Mouse (Mus musculus) midbrain, embryonic 13.5 days (tissue): ENCODE data around the gene Grb10. TPM values are rescaled to one million over a fixed set of nuclear protein-coding genes. Genes with fewer than 3 reads are reported as not detected.

Source experiments
- ATAC-seq: fragments of 200-750 bp; cut with Nextera tagmentation; 2 replicates; pipeline ENCODE4 v1.8.0; 2017; ENCODE audit warnings: mild to moderate bottlenecking, moderate TSS enrichment, moderate library complexity
- H3K27ac ChIP-seq: fragments of 300-500 bp; sonication (generic); 2 replicates; pipeline ENCODE4 v1.5.1; 2015; ENCODE audit warnings: inconsistent platforms, mild to moderate bottlenecking, moderate library complexity
- H3K27me3 ChIP-seq: fragments of 300-500 bp; sonication (generic); 2 replicates; pipeline ENCODE4 v1.6.1; 2015; ENCODE audit warnings: mild to moderate bottlenecking, inconsistent platforms
- H3K36me3 ChIP-seq: fragments of 300-500 bp; sonication (generic); 2 replicates; pipeline ENCODE4 v1.6.1; 2015; ENCODE audit warnings: mild to moderate bottlenecking, inconsistent platforms
- H3K4me1 ChIP-seq: fragments of 300-500 bp; sonication (generic); replicated peaks from 2 replicates; pipeline ENCODE4 v1.6.1; 2015; ENCODE audit warnings: inconsistent platforms
- H3K4me2 ChIP-seq: fragments of 300-500 bp; sonication (generic); replicated peaks from 2 replicates; pipeline ENCODE4 v1.6.1; 2015; ENCODE audit warnings: moderate library complexity, mild to moderate bottlenecking, inconsistent platforms
- H3K4me3 ChIP-seq: fragments of 300-500 bp; sonication (generic); replicated peaks from 2 replicates; pipeline ENCODE4 v1.5.1; 2015; ENCODE audit warnings: mild to moderate bottlenecking, inconsistent platforms
- H3K9ac ChIP-seq: fragments of 300-500 bp; sonication (generic); replicated peaks from 2 replicates; pipeline ENCODE4 v1.6.1; 2015; ENCODE audit warnings: mild to moderate bottlenecking, inconsistent platforms
- H3K9me3 ChIP-seq: fragments of 300-500 bp; sonication (generic); 2 replicates; pipeline ENCODE4 v1.6.1; 2016; ENCODE audit warnings: mild to moderate bottlenecking, inconsistent platforms
- WGBS: fragments of 180-500 bp; shearing (Covaris S2); methylation state at CpG from one replicate; pipeline ENCODE4 v1.1.7; 2015; 5-methylcytosine and 5-hydroxymethylcytosine counted together
- polyA plus RNA-seq: library from polyadenylated mRNA; unstranded; fragments of >200 nt; fragmentation: Nextera tagmentation; extraction: Ambion mirVana; gene quantifications from 2 replicates; pipeline ENCODE4 v1.2.1, GENCODE M21; 2015

Grb10 gene
- polyA plus RNA-seq, 1 experiment from 2014 or later, result 149 TPM

GRCm38 (mm10) chr11:11954115-11954438 lies 84.4 kb downstream of the Grb10 start:
- Histone ChIP-seq H3K4me2 (no peak overlapping the region), H3K9me3 (no peaks in the 10 kb centered on the region), H3K36me3 (peaks cover 6% of the 10 kb centered on the region; the same call in 1 of the 2 replicates), H3K9ac (no peak overlapping the region), H3K27me3 (no peaks in the 10 kb centered on the region), H3K4me1 (peaks cover 5% of the 10 kb centered on the region), H3K27ac (no peak overlapping the region), H3K4me3 (no peak overlapping the region)
- 92% methylated on average over 4 of the region's 4 CpGs for WGBS
- no peak for ATAC-seq

- Histone ChIP-seq H3K4me1 (peaks cover 11% of the 10 kb centered on the region), H3K36me3 (peaks cover 6% of the 10 kb centered on the region; the same call in 1 of the 2 replicates), H3K4me2 (no peak overlapping the region), H3K9me3 (no peaks in the 10 kb centered on the region), H3K27me3 (no peaks in the 10 kb centered on the region), H3K27ac (no peak overlapping the region), H3K9ac (no peak overlapping the region), H3K4me3 (no peak overlapping the region)
- WGBS, result 92% methylated on average over 11 of the region's 11 CpGs
- ATAC-seq, result no peak
Observed at GRCm38 (mm10) chr11:11953364-11954114, 84.9 kb downstream of the Grb10 start.

- Histone ChIP-seq H3K4me1 (peaks cover 14% of the 10 kb centered on the region), H3K9ac (no peak overlapping the region), H3K4me2 (no peak overlapping the region), H3K9me3 (no peaks in the 10 kb centered on the region), H3K36me3 (peaks cover 6% of the 10 kb centered on the region; the same call in 1 of the 2 replicates), H3K4me3 (no peak overlapping the region), H3K27ac (no peak overlapping the region), H3K27me3 (no peaks in the 10 kb centered on the region)
- WGBS, result 81% methylated on average over 1 of the region's 1 CpGs
- no peak for ATAC-seq
Observed at GRCm38 (mm10) chr11:11952569-11952968, 85.9 kb downstream of the Grb10 start.

GRCm38 (mm10) chr11:11948988-11949365 lies 89.5 kb downstream of the Grb10 start:
- no peak overlapping the region for H3K9ac ChIP-seq
- H3K4me1 ChIP-seq, result peaks cover 11% of the 10 kb centered on the region
- no peak overlapping the region for H3K4me2 ChIP-seq
- 66% methylated on average over 4 of the region's 4 CpGs for WGBS
- no peak; the same call in 1 of the 2 replicates for ATAC-seq
- no peaks in the 10 kb centered on the region for H3K9me3 ChIP-seq
- peaks cover 19% of the 10 kb centered on the region for H3K36me3 ChIP-seq
- no peak overlapping the region for H3K27ac ChIP-seq
- no peak overlapping the region for H3K4me3 ChIP-seq
- H3K27me3 ChIP-seq, result no peaks in the 10 kb centered on the region

- Histone ChIP-seq H3K9me3 (no peaks in the 10 kb centered on the region), H3K4me1 (peaks cover 11% of the 10 kb centered on the region), H3K4me3 (no peak overlapping the region), H3K9ac (no peak overlapping the region), H3K36me3 (peaks cover 24% of the 10 kb centered on the region), H3K27me3 (no peaks in the 10 kb centered on the region), H3K27ac (no peak overlapping the region), H3K4me2 (no peak overlapping the region)
- ATAC-seq, result no peak
- 64% methylated on average over 9 of the region's 9 CpGs for WGBS
Observed at GRCm38 (mm10) chr11:11948321-11948987, 90.0 kb downstream of the Grb10 start.

- ATAC-seq, result no peak
- WGBS, result 91% methylated on average over 5 of the region's 5 CpGs
- Histone ChIP-seq H3K4me2 (no peak overlapping the region), H3K4me1 (peaks cover 11% of the 10 kb centered on the region), H3K4me3 (no peak overlapping the region), H3K36me3 (peaks cover 26% of the 10 kb centered on the region), H3K9ac (no peak overlapping the region), H3K27me3 (no peaks in the 10 kb centered on the region), H3K9me3 (no peaks in the 10 kb centered on the region), H3K27ac (no peak overlapping the region)
Observed at GRCm38 (mm10) chr11:11947857-11948256, 90.6 kb downstream of the Grb10 start.

GRCm38 (mm10) chr11:11945766-11946165 lies 92.7 kb downstream of the Grb10 start:
- H3K4me2 ChIP-seq, result no peak overlapping the region
- no peaks in the 10 kb centered on the region for H3K9me3 ChIP-seq
- no peak overlapping the region for H3K9ac ChIP-seq
- peaks cover 11% of the 10 kb centered on the region for H3K4me1 ChIP-seq
- H3K27ac ChIP-seq, result no peak overlapping the region
- H3K36me3 ChIP-seq, result peaks cover 21% of the 10 kb centered on the region
- H3K4me3 ChIP-seq, result no peak overlapping the region
- H3K27me3 ChIP-seq, result no peaks in the 10 kb centered on the region
- no peak for ATAC-seq
- 93% methylated on average over 4 of the region's 4 CpGs for WGBS

- Histone ChIP-seq H3K9me3 (no peaks in the 10 kb centered on the region), H3K4me3 (no peak overlapping the region), H3K4me1 (peaks cover 11% of the 10 kb centered on the region), H3K27me3 (no peaks in the 10 kb centered on the region), H3K9ac (no peak overlapping the region), H3K4me2 (no peak overlapping the region), H3K36me3 (peaks cover 21% of the 10 kb centered on the region), H3K27ac (no peak overlapping the region)
- WGBS, result 97% methylated on average over 4 of the region's 4 CpGs
- ATAC-seq, result no peak
Observed at GRCm38 (mm10) chr11:11944814-11945213, 93.7 kb downstream of the Grb10 start.

GRCm38 (mm10) chr11:11944082-11944349 lies 94.5 kb downstream of the Grb10 start:
- Histone ChIP-seq H3K4me1 (peaks cover 8% of the 10 kb centered on the region), H3K9me3 (no peaks in the 10 kb centered on the region), H3K27ac (no peak overlapping the region), H3K27me3 (no peaks in the 10 kb centered on the region), H3K4me2 (no peak overlapping the region), H3K9ac (no peak overlapping the region), H3K36me3 (peaks cover 21% of the 10 kb centered on the region), H3K4me3 (no peak overlapping the region)
- ATAC-seq, result no peak

- H3K36me3 ChIP-seq, result peaks cover 21% of the 10 kb centered on the region
- H3K27me3 ChIP-seq, result no peaks in the 10 kb centered on the region
- H3K4me3 ChIP-seq, result no peak overlapping the region
- WGBS, result 79% methylated on average over 13 of the region's 13 CpGs
- H3K4me1 ChIP-seq, result peaks cover 3% of the 10 kb centered on the region; the same call in 1 of the 2 replicates
- H3K4me2 ChIP-seq, result no peak overlapping the region
- no peak overlapping the region for H3K27ac ChIP-seq
- no peak overlapping the region for H3K9ac ChIP-seq
- no peak for ATAC-seq
- H3K9me3 ChIP-seq, result no peaks in the 10 kb centered on the region
Observed at GRCm38 (mm10) chr11:11943240-11944081, 95.0 kb downstream of the Grb10 start.

- peaks cover 24% of the 10 kb centered on the region for H3K36me3 ChIP-seq
- WGBS, result 33% methylated on average over 6 of the region's 6 CpGs
- H3K27me3 ChIP-seq, result no peaks in the 10 kb centered on the region
- H3K4me2 ChIP-seq, result no peak overlapping the region
- H3K4me1 ChIP-seq, result no peaks in the 10 kb centered on the region
- H3K4me3 ChIP-seq, result no peak overlapping the region
- no peak for ATAC-seq
- H3K9me3 ChIP-seq, result no peaks in the 10 kb centered on the region
- H3K9ac ChIP-seq, result no peak overlapping the region
- H3K27ac ChIP-seq, result no peak overlapping the region
Observed at GRCm38 (mm10) chr11:11942320-11943217, 95.9 kb downstream of the Grb10 start.
